Mouse (Mus musculus) stomach, embryonic 14.5 days (tissue): ENCODE results near the gene Ddit4l. TPM values are rescaled to one million over a fixed set of nuclear protein-coding genes. Genes with fewer than 3 reads are reported as not detected.
"Not testable (repeated sequence)": the region's sequence is repeated elsewhere in the genome, so short reads cannot be mapped to it uniquely, and the experiment has no call there.

ENCODE experiments used
- ATAC-seq: fragments of 200-750 bp; cut with Nextera tagmentation; 2 replicates; pipeline ENCODE4 v1.8.0; 2017; ENCODE audit warnings: low read depth, moderate TSS enrichment; ENCODE audit not compliant: insufficient number of reproducible peaks, insufficient read depth, low FRiP score
- H3K27ac ChIP-seq: fragments of 300-500 bp; sonication (generic); 2 replicates; pipeline ENCODE4 v1.5.1; 2014; ENCODE audit warnings: mild to moderate bottlenecking, low read length, moderate library complexity, mixed read lengths
- H3K27me3 ChIP-seq: fragments of 300-500 bp; sonication (generic); 2 replicates; pipeline ENCODE4 v1.6.1; 2014; ENCODE audit warnings: low read length, control low read depth, mixed read lengths; ENCODE audit not compliant: control insufficient read depth, insufficient read depth
- H3K36me3 ChIP-seq: fragments of 300-500 bp; sonication (generic); 2 replicates; pipeline ENCODE4 v1.6.1; 2014; ENCODE audit warnings: mild to moderate bottlenecking, control low read depth, low read length, moderate library complexity, mixed read lengths; ENCODE audit not compliant: control insufficient read depth, insufficient read depth
- H3K4me1 ChIP-seq: fragments of 300-500 bp; sonication (generic); 2 replicates; pipeline ENCODE4 v1.6.1; 2014; ENCODE audit warnings: low read length, control low read depth, mixed read lengths; ENCODE audit not compliant: control insufficient read depth, insufficient read depth
- H3K4me2 ChIP-seq: fragments of 300-500 bp; sonication (generic); replicated peaks from 2 replicates; pipeline ENCODE4 v1.6.1; 2014; ENCODE audit warnings: low read depth, low read length, control low read depth
- H3K4me3 ChIP-seq: fragments of 300-500 bp; sonication (generic); 2 replicates; pipeline ENCODE4 v1.5.1; 2014; ENCODE audit warnings: low read depth, low read length, control low read depth
- H3K9ac ChIP-seq: fragments of 300-500 bp; sonication (generic); replicated peaks from 2 replicates; pipeline ENCODE4 v1.6.1; 2014; ENCODE audit warnings: low read depth, mild to moderate bottlenecking, control low read depth, low read length, moderate library complexity, mixed read lengths
- H3K9me3 ChIP-seq: fragments of 300-500 bp; sonication (generic); 2 replicates; pipeline ENCODE4 v1.6.1; 2016; ENCODE audit warnings: low read depth, low read length, control low read depth; ENCODE audit not compliant: control insufficient read depth
- WGBS: fragments of 180-500 bp; shearing (Covaris S2); extraction: QIAGEN DNeasy Blood & Tissue Kit; methylation state at CpG from one replicate; pipeline ENCODE4 v1.1.7; 2014; 5-methylcytosine and 5-hydroxymethylcytosine counted together
- polyA plus RNA-seq: library from polyadenylated mRNA; unstranded; fragments of >200 nt; fragmentation: Nextera tagmentation; extraction: Ambion mirVana; gene quantifications from 2 replicates; pipeline ENCODE4 v1.2.1, GENCODE M21; 2014

Ddit4l gene
- polyA plus RNA-seq, 1 experiment from 2014 or later = 3.8 TPM

DNA sequence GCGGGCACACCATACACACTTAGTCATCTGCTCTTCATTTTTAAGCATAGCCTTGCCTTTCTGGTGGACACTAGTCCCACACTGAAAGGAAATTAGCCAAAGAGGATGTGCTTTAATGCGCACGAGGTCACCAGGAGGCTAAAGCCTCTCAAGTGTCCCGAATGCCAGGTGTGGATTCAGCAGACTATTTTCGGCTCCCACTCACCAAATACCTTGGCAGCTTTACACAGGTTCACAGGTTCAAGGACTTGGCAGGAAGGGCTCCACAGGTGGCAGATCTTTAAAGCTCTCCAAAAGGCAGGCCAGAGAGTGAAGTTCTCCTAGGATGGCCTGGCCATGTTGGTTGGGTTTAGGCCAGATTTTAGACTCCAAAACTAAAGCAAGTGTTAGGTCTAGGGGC lies 19.8 kb downstream of the Ddit4l start:
- 85% methylated on average over 5 of the region's 5 CpGs for WGBS
- H3K27ac ChIP-seq = no peak overlapping the region
- H3K9ac ChIP-seq = no peak overlapping the region
- H3K4me2 ChIP-seq = no peak overlapping the region
- H3K27me3 ChIP-seq = no peaks in the 10 kb centered on the region
- H3K4me3 ChIP-seq = no peak overlapping the region
- no peak for ATAC-seq
- no peaks in the 10 kb centered on the region for H3K4me1 ChIP-seq
- H3K9me3 ChIP-seq = no peaks in the 10 kb centered on the region
- H3K36me3 ChIP-seq = no peaks in the 10 kb centered on the region

DNA sequence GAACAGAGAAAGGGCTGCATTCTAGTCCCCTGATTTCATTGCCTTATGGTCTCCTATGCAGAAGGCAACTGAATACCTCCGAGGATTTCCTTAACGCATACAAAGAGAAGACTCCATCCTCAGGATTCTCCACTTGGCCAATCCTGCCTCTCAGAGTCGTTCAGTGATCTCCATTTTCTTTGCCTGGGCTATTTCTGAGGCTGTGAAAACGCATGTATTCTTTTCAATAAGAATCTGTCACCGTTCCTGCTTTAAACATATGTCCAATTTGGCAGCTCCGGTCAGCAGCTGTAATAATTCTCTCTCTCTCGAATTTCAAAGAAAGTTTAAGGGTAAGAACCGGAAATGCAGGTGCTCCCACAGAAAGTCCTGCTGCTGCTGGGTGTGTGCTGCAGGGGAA lies 20.7 kb downstream of the Ddit4l start:
- Histone ChIP-seq H3K27me3 (no peaks in the 10 kb centered on the region), H3K4me3 (no peak overlapping the region), H3K9me3 (no peaks in the 10 kb centered on the region), H3K4me1 (no peaks in the 10 kb centered on the region), H3K27ac (no peak overlapping the region), H3K36me3 (no peaks in the 10 kb centered on the region), H3K9ac (no peak overlapping the region), H3K4me2 (no peak overlapping the region)
- WGBS = 48% methylated on average over 8 of the region's 8 CpGs
- ATAC-seq = no peak

DNA sequence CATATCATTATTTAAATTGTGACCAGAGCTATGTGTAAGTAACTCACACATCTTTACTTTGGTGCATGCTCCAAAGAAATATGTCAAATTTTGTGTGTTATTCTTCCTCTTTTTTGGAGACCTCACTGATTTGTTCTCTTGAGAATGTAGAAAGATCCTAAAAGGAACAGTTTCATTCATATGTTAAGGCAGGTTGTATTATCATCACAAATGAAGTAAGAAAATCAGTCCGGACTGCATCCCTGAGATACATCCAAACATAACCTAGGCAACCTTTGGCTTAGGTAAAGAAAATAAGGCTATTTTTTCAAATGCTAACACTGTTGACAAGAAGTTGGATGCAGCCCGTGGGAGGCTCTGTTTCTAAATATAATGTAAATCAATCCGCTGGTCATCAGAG lies 21.2 kb downstream of the Ddit4l start:
- Histone ChIP-seq H3K9ac (no peak overlapping the region), H3K4me3 (no peak overlapping the region), H3K36me3 (no peaks in the 10 kb centered on the region), H3K4me1 (no peaks in the 10 kb centered on the region), H3K4me2 (no peak overlapping the region), H3K27ac (no peak overlapping the region), H3K9me3 (no peaks in the 10 kb centered on the region), H3K27me3 (no peaks in the 10 kb centered on the region)
- 67% methylated on average over 3 of the region's 3 CpGs for WGBS
- ATAC-seq = no peak

DNA sequence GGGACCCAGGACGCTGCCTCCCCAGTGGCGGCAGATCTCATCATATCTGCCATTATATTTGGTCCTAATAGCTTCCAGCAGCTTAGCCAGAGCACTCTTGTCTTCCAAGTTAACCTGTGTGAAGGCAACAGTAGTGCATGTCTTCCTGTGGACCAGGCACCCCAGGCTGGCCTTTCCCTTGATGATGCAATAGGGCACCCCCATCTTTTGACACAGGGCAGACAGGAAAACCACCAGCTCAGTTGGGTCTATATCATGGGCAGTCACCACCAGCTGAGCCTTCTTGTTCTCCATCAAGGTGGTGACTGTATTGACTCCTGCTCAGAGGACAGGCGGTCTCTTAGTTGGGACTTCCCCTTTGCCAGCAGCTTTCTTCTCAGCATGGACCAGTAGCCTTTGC lies 22.7 kb downstream of the Ddit4l start:
- no peak for ATAC-seq
- Histone ChIP-seq H3K9ac (no peak overlapping the region), H3K4me3 (no peak overlapping the region), H3K27me3 (no peaks in the 10 kb centered on the region), H3K4me2 (no peak overlapping the region), H3K27ac (no peak overlapping the region), H3K4me1 (no peaks in the 10 kb centered on the region), H3K36me3 (no peaks in the 10 kb centered on the region), H3K9me3 (no peaks in the 10 kb centered on the region)
- 79% methylated on average over 3 of the region's 3 CpGs for WGBS

DNA sequence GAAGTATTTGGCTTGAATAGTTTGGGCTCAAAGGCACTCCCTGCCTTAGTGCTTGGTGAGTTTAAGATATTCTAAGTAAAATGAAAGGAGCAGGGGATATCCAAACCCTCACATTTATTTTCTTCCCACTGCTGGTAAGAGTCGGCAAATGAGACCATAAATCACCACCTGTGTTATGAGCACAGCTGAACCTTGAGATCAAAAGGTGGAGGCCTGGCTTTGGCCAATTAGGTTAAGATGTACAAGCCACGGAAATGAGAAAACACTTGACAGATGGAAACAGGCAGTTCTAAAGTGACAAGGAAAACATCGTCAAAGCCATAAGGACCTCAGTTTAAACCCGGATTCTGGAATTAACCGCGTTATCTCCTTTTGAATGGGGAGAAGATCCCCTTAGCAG lies 23.5 kb downstream of the Ddit4l start:
- H3K9me3 ChIP-seq = no peaks in the 10 kb centered on the region
- 57% methylated on average over 6 of the region's 6 CpGs for WGBS
- no peak overlapping the region for H3K4me3 ChIP-seq
- H3K4me1 ChIP-seq = no peaks in the 10 kb centered on the region
- ATAC-seq = no peak
- no peaks in the 10 kb centered on the region for H3K36me3 ChIP-seq
- H3K27ac ChIP-seq = no peak overlapping the region
- H3K9ac ChIP-seq = no peak overlapping the region
- H3K27me3 ChIP-seq = no peaks in the 10 kb centered on the region
- no peak overlapping the region for H3K4me2 ChIP-seq

DNA sequence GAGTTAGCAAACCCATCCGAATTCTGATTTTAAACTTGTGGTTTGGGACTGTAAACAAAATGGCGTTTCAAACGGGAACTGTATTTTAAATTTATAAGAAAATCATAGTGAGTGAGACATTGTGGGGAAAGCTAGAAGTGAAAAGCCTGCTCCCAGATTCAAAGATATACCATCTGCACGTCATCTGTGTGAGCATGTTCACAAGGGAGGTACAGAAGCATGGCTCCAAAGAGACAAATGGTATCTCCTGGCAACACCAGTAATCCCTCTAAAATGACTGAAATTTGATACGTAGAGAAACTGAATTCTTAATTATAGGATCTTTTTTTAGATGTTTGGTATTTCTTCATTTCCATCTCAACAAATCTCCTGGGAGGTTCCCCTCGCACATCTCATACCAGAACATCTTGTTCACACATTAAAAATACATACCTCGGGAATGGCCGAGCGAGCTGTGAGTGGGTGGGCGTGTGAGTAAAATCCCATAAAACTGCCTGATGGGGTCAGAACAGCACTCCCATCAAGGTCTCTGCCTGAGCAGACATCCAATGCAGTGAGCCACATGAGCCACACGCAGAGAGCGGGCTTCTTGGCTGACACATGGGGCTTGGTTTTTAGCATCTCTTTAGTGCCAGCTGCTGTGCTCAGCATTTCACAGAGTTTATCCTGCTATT lies 26.2 kb downstream of the Ddit4l start:
- H3K27ac ChIP-seq = no peak overlapping the region

DNA sequence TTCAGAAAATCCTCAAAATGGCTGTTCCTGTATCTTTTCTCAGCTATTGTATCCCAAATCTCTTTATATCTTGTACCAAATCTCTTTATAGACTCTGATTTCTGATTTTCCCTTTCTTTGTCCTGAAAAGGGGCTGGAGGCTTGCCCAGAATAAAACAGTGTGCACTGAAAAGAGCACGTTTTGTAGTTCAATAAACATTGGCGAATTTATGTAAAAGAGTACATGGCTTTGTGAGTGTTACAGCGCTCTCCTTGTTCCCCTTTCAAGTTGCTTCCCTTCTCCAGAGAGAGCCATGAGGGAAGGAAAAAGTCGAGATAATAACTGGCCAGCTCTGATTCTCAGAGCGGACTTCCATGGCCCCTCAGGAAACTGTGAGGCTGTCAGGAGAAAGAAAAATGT lies 27.7 kb downstream of the Ddit4l start:
- Histone ChIP-seq H3K27me3 (no peaks in the 10 kb centered on the region), H3K9ac (no peak overlapping the region), H3K4me2 (no peak overlapping the region), H3K9me3 (no peaks in the 10 kb centered on the region), H3K36me3 (no peaks in the 10 kb centered on the region), H3K27ac (no peak overlapping the region), H3K4me3 (no peak overlapping the region), H3K4me1 (no peaks in the 10 kb centered on the region)
- no peak for ATAC-seq
- 57% methylated on average over 5 of the region's 5 CpGs for WGBS

More for the DNA sequence above, 26.2 kb downstream of the Ddit4l start:
- WGBS = 70% methylated on average over 12 of the region's 12 CpGs
- no peaks in the 10 kb centered on the region for H3K4me1 ChIP-seq
- no peak overlapping the region for H3K4me3 ChIP-seq
- no peaks in the 10 kb centered on the region for H3K9me3 ChIP-seq
- no peak overlapping the region for H3K9ac ChIP-seq
- H3K27me3 ChIP-seq = no peaks in the 10 kb centered on the region
- no peak overlapping the region for H3K4me2 ChIP-seq
- no peaks in the 10 kb centered on the region for H3K36me3 ChIP-seq
- ATAC-seq = no peak

DNA sequence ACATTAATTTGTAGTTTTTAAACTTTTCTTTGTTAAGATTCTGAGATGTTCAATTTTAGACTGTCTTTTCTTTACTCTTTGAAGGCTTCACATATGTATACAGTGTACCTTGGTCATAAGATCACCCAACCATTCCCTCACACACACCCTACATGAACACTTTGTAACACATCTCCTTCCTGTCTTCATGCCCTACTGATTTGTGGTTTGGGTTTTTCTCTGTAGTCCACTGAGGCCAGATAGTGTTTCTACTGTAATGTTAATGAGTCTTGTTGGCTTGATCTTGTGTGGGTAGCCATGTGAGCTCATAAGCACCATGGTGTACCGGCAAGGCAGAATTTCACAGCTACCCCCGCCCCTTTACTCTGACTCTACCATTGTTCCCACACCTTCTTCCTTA lies 31.4 kb downstream of the Ddit4l start:
- no peaks in the 10 kb centered on the region for H3K27me3 ChIP-seq
- H3K36me3 ChIP-seq = no peaks in the 10 kb centered on the region
- H3K4me2 ChIP-seq = no peak overlapping the region
- no peak for ATAC-seq
- H3K9ac ChIP-seq = no peak overlapping the region
- H3K9me3 ChIP-seq = no peaks in the 10 kb centered on the region
- H3K4me3 ChIP-seq = no peak overlapping the region
- H3K27ac ChIP-seq = no peak overlapping the region
- 93% methylated on average over 2 of the region's 2 CpGs for WGBS
- no peaks in the 10 kb centered on the region for H3K4me1 ChIP-seq

DNA sequence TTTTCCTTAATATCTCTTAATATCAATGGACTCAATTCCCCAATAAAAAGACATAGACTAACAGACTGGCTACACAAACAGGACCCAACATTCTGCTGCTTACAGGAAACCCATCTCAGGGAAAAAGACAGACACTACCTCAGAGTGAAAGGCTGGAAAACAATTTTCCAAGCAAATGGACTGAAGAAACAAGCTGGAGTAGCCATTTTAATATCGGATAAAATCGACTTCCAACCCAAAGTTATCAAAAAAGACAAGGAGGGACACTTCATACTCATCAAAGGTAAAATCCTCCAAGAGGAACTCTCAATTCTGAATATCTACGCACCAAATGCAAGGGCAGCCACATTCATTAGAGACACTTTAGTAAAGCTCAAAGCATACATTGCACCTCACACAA lies 49.8 kb downstream of the Ddit4l start, which contains the start of gene Gm21962:
TSS of gene Gm21962 (plus strand) at position 301 of the 400 bp plus-strand sequence.
- H3K4me3 ChIP-seq, H3K4me1 ChIP-seq, ATAC-seq, H3K4me2 ChIP-seq, H3K9ac ChIP-seq, H3K27me3 ChIP-seq, H3K27ac ChIP-seq, H3K9me3 ChIP-seq, H3K36me3 ChIP-seq: not testable (repeated sequence)
- WGBS = no CpG with 5 or more reads among the region's 3 CpGs
